Mouse (Mus musculus) hindbrain, embryonic 12.5 days (tissue): ENCODE results near the gene Grasp. TPM values are rescaled to one million over a fixed set of nuclear protein-coding genes. Genes with fewer than 3 reads are reported as not detected.

Source experiments
- ATAC-seq: fragments of 200-750 bp; cut with Nextera tagmentation; 2 replicates; pipeline ENCODE4 v1.8.0; 2017; ENCODE audit warnings: moderate TSS enrichment; ENCODE audit not compliant: low FRiP score
- H3K27ac ChIP-seq: fragments of 300-500 bp; sonication (generic); 2 replicates; pipeline ENCODE4 v1.5.1; 2016; ENCODE audit warnings: mild to moderate bottlenecking
- H3K27me3 ChIP-seq: fragments of 300-500 bp; sonication (generic); 2 replicates; pipeline ENCODE4 v1.6.1; 2016; ENCODE audit warnings: mild to moderate bottlenecking
- H3K36me3 ChIP-seq: fragments of 300-500 bp; sonication (generic); 2 replicates; pipeline ENCODE4 v1.6.1; 2016; ENCODE audit warnings: mild to moderate bottlenecking
- H3K4me1 ChIP-seq: fragments of 300-500 bp; sonication (generic); 2 replicates; pipeline ENCODE4 v1.6.1; 2016
- H3K4me2 ChIP-seq: fragments of 300-500 bp; sonication (generic); replicated peaks from 2 replicates; pipeline ENCODE4 v1.6.1; 2016; ENCODE audit warnings: mild to moderate bottlenecking
- H3K4me3 ChIP-seq: fragments of 300-500 bp; sonication (generic); 2 replicates; pipeline ENCODE4 v1.5.1; 2016; ENCODE audit warnings: mild to moderate bottlenecking
- H3K9ac ChIP-seq: fragments of 300-500 bp; sonication (generic); 2 replicates; pipeline ENCODE4 v1.6.1; 2016; ENCODE audit warnings: mild to moderate bottlenecking, moderate library complexity
- H3K9me3 ChIP-seq: fragments of 300-500 bp; sonication (generic); replicated peaks from 2 replicates; pipeline ENCODE4 v1.6.1; 2016; ENCODE audit warnings: mild to moderate bottlenecking
- WGBS: fragments of 180-500 bp; shearing (Covaris S2); methylation state at CpG from one replicate; pipeline ENCODE4 v1.1.7; 2016; 5-methylcytosine and 5-hydroxymethylcytosine counted together
- polyA plus RNA-seq: library from polyadenylated mRNA; unstranded; fragments of >200 nt; fragmentation: Nextera tagmentation; extraction: Ambion mirVana; gene quantifications from 2 replicates; pipeline ENCODE4 v1.2.1, GENCODE M21; 2016

Gene Grasp
- polyA plus RNA-seq, 1 experiment from 2014 or later = 4.8 TPM

GRCm38 (mm10) chr15:101233183-101233582, 9.2 kb downstream of the Grasp start:
- no peak for ATAC-seq
- H3K4me3 ChIP-seq = no peak overlapping the region
- WGBS = 78% methylated on average over 3 of the region's 3 CpGs
- peaks cover 12% of the 10 kb centered on the region for H3K27me3 ChIP-seq
- peaks cover 29% of the 10 kb centered on the region for H3K36me3 ChIP-seq
- peaks cover 20% of the 10 kb centered on the region for H3K4me1 ChIP-seq
- no peak overlapping the region for H3K27ac ChIP-seq
- no peak overlapping the region for H3K4me2 ChIP-seq
- no peak overlapping the region for H3K9ac ChIP-seq
- H3K9me3 ChIP-seq = no peaks in the 10 kb centered on the region

DNA sequence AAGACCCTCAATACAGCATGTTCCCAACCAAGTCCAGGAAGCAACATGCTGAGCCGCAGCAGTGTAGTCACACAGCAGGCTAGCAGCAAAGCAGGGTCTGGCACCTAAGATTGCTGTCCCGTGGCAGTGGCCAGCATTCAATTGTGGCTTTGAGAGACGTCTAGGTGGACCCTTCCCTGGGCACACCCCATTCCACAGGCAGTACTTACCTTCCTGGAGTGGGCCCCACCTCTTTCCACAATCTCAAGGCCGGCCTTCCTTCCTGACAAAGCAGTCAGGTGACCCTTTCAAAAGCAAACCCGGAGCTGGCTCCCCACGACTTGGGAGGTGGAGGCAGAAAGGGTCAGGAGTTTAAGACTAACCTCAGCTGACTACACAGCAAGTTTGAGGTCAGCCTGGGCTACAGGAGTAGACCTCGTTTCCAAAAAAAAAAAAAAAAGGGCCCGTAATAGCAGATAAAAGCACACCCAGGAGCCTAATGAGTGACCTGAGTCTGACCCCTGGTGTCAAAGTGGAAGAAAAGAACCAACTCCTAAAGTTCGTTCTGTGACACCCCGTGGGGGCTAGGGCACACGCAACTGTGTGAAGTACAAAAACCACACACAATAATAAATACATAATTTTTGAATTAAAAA, 9.8 kb downstream of the Grasp start:
- ATAC-seq = no peak
- no peak overlapping the region for H3K27ac ChIP-seq
- peaks cover 12% of the 10 kb centered on the region for H3K27me3 ChIP-seq
- no peak overlapping the region for H3K9ac ChIP-seq
- no peaks in the 10 kb centered on the region for H3K9me3 ChIP-seq
- no peak overlapping the region for H3K4me3 ChIP-seq
- peaks cover 28% of the 10 kb centered on the region for H3K36me3 ChIP-seq
- no peak overlapping the region for H3K4me2 ChIP-seq
- WGBS = 21% methylated on average over 11 of the region's 11 CpGs
- H3K4me1 ChIP-seq = peaks cover 21% of the 10 kb centered on the region

GRCm38 (mm10) chr15:101234611-101235341, 10.8 kb downstream of the Grasp start:
- H3K4me3 ChIP-seq = no peak overlapping the region
- H3K27ac ChIP-seq = peak overlapping the region; percentile 7; the same call in 1 of the 2 replicates
- 71% methylated on average over 10 of the region's 10 CpGs for WGBS
- peaks cover 26% of the 10 kb centered on the region for H3K4me1 ChIP-seq
- H3K9ac ChIP-seq = no peak overlapping the region
- H3K4me2 ChIP-seq = no peak overlapping the region
- peaks cover 20% of the 10 kb centered on the region; the same call in 1 of the 2 replicates for H3K36me3 ChIP-seq
- H3K9me3 ChIP-seq = no peaks in the 10 kb centered on the region
- H3K27me3 ChIP-seq = peaks cover 12% of the 10 kb centered on the region
- no peak for ATAC-seq

DNA sequence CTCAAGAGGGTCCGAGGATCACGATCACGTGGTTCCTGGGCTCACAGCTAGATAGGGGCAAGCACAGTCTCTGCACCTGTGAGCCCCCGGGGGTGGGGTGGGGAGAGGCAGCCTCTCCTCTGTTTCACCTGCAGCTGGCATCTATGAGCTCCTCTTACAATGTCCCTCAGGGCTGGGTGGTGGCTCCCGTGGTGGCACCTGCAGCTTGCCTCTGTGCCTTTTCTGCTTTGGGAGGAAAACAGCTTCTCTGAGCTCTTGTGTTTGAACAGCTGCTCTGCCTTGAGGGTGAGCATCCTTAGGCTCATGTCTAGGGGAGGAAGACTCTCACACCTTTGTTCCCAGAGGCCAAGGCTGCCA, 11.3 kb downstream of the Grasp start:
- H3K4me3 ChIP-seq = no peak overlapping the region
- H3K36me3 ChIP-seq = peaks cover 15% of the 10 kb centered on the region; the same call in 1 of the 2 replicates
- H3K9ac ChIP-seq = no peak overlapping the region
- 40% methylated on average over 5 of the region's 5 CpGs for WGBS
- no peaks in the 10 kb centered on the region for H3K9me3 ChIP-seq
- peak overlapping the region; percentile 7; the same call in 1 of the 2 replicates for H3K27ac ChIP-seq
- peaks cover 26% of the 10 kb centered on the region for H3K4me1 ChIP-seq
- peaks cover 12% of the 10 kb centered on the region for H3K27me3 ChIP-seq
- H3K4me2 ChIP-seq = no peak overlapping the region
- ATAC-seq = no peak

DNA sequence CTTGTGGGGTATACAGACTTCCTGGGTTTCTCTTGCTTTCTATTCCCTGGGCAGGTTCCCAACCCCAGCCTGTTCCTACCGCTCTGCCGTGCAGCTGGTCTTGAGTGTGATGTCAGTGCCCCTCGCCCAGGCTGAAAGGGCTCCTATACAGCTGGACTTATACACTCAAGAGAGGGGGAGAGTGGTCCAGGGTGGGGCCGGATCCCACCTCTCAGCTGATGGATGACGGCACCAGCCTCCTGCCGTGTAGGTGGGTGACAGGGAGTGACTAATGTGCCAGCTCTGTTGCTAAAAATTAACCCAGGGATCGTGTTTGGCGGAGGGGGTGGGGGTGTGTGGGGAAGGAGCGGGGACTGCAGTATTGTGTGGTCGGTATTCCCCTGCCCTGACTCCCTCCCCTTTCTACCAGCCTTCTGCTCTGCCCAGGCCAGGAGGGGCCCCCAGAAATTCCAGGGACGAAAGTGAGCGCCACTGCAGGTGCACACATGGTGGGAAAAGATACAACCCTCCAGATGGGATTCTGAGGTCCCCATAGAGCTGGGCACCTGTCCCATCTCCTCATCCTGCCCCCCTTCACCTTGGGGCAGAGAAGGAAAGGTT, 11.8 kb downstream of the Grasp start:
- H3K36me3 ChIP-seq = peaks cover 10% of the 10 kb centered on the region; the same call in 1 of the 2 replicates
- H3K9me3 ChIP-seq = no peaks in the 10 kb centered on the region
- no peak overlapping the region; the same call in 1 of the 2 replicates for H3K9ac ChIP-seq
- peaks cover 27% of the 10 kb centered on the region for H3K4me1 ChIP-seq
- peaks cover 12% of the 10 kb centered on the region for H3K27me3 ChIP-seq
- no peak for ATAC-seq
- no peak overlapping the region for H3K4me2 ChIP-seq
- no peak overlapping the region for H3K4me3 ChIP-seq
- WGBS = 32% methylated on average over 12 of the region's 12 CpGs
- 0 out of 2 replicates have a peak overlapping the region, but pooled peaks have one; percentile 7 for H3K27ac ChIP-seq

DNA sequence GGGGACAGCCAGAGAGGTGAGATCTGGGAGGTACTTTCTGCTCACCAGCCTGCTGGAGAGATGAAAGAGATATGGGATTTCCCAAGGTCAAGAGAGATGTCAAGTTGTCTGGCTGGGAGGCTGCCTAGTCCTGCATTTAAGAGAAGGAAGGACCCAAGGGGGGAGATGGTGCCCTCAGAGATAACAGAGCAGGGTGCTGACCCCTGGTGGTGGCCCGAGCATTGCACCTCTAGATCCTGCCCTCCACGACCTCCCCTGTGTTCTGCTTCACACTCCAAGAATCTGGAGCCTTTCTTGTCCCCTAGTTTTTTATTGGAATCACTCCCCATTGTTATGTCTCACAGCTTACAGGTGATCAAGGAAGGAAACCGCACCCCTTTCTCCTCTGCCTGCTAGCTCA, 12.9 kb downstream of the Grasp start:
- H3K4me2 ChIP-seq = no peak overlapping the region
- ATAC-seq = no peak
- 7% methylated on average over 3 of the region's 3 CpGs for WGBS

GRCm38 (mm10) chr15:101238885-101239511, 15.0 kb downstream of the Grasp start:
- peaks cover 7% of the 10 kb centered on the region for H3K27me3 ChIP-seq
- H3K27ac ChIP-seq = no peak overlapping the region
- H3K9me3 ChIP-seq = no peaks in the 10 kb centered on the region
- peak overlapping the region; percentile 59 for H3K9ac ChIP-seq
- peaks cover 25% of the 10 kb centered on the region for H3K4me1 ChIP-seq
- H3K4me2 ChIP-seq = peak overlapping the region; percentile 50
- no peaks in the 10 kb centered on the region for H3K36me3 ChIP-seq
- peak overlapping the region; percentile 28 for H3K4me3 ChIP-seq
- peak; percentile 42; the same call in 1 of the 2 replicates for ATAC-seq
- WGBS = 6% methylated on average over 28 of the region's 28 CpGs

More for the DNA sequence above, 12.9 kb downstream of the Grasp start:
- H3K36me3 ChIP-seq = no peaks in the 10 kb centered on the region
- H3K4me3 ChIP-seq = no peak overlapping the region
- H3K4me1 ChIP-seq = peaks cover 25% of the 10 kb centered on the region
- H3K27me3 ChIP-seq = peaks cover 13% of the 10 kb centered on the region
- H3K27ac ChIP-seq = no peak overlapping the region
- no peak overlapping the region for H3K9ac ChIP-seq
- no peaks in the 10 kb centered on the region for H3K9me3 ChIP-seq

GRCm38 (mm10) chr15:101239821-101240220, 15.8 kb downstream of the Grasp start:
- Histone ChIP-seq H3K36me3 (no peaks in the 10 kb centered on the region), H3K27ac (no peak overlapping the region), H3K9me3 (no peaks in the 10 kb centered on the region), H3K9ac (no peak overlapping the region), H3K4me1 (peaks cover 25% of the 10 kb centered on the region), H3K4me3 (no peak overlapping the region), H3K4me2 (no peak overlapping the region), H3K27me3 (peaks cover 4% of the 10 kb centered on the region)
- no peak for ATAC-seq
- WGBS = 65% methylated on average over 8 of the region's 8 CpGs

DNA sequence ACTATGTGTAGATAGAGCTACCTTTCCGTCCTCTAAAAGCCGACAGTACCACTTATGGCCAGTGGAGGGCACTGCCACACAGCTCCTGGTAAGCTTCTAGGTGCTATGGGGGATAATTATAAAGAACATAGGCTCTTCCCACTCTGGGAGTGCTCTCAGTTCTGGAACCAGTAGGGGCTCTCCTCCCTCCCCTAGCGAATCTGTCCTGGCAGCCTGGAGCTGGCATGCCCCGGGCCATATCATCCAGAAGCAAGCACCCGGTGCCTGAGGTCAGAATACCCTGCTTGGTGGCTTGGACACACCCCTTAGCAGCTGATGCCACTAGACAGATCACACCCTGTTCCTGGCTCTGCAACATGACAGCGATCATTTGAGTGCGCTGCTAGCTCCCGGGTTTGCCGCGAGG, 16.8 kb downstream of the Grasp start:
- peak; percentile 49 for ATAC-seq
- H3K27ac ChIP-seq = no peak overlapping the region
- H3K9me3 ChIP-seq = no peaks in the 10 kb centered on the region
- no peaks in the 10 kb centered on the region for H3K36me3 ChIP-seq
- peaks cover 19% of the 10 kb centered on the region for H3K4me1 ChIP-seq
- H3K9ac ChIP-seq = no peak overlapping the region
- H3K4me2 ChIP-seq = peak overlapping the region; percentile 32
- H3K27me3 ChIP-seq = peaks cover 4% of the 10 kb centered on the region
- 10% methylated on average over 10 of the region's 10 CpGs for WGBS
- no peak overlapping the region for H3K4me3 ChIP-seq

- no peak overlapping the region for H3K4me3 ChIP-seq
- H3K36me3 ChIP-seq = no peaks in the 10 kb centered on the region
- no peaks in the 10 kb centered on the region for H3K9me3 ChIP-seq
- peaks cover 18% of the 10 kb centered on the region for H3K4me1 ChIP-seq
- no peak overlapping the region for H3K9ac ChIP-seq
- H3K27me3 ChIP-seq = peaks cover 4% of the 10 kb centered on the region
- WGBS = 74% methylated on average over 9 of the region's 9 CpGs
- peak overlapping the region; percentile 32 for H3K4me2 ChIP-seq
- no peak for ATAC-seq
- no peak overlapping the region for H3K27ac ChIP-seq
Measured at GRCm38 (mm10) chr15:101241236-101241635, 17.2 kb downstream of the Grasp start.

DNA sequence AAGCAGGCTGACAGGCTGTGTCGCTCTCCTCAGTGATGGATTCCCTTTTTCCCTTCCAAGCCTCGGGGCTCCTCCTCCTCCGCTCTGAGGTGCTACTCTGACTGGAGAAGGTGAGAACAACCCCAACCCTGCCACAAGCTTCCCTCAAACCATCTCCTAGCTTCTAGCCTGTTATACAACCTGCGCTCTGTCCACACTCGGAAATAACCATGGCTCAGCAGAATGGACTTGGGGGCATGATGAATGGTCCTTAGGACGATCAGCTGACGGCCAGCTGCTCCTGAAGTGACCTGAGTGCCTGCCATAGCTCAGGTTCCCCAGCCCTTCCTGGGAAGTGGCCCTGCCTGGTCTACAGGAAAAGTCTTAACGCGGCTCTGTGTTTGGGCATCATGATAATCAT, 17.9 kb downstream of the Grasp start:
- no peak overlapping the region for H3K27ac ChIP-seq
- peaks cover 4% of the 10 kb centered on the region for H3K27me3 ChIP-seq
- H3K9ac ChIP-seq = no peak overlapping the region
- 74% methylated on average over 9 of the region's 9 CpGs for WGBS
- H3K36me3 ChIP-seq = no peaks in the 10 kb centered on the region
- no peak overlapping the region for H3K4me3 ChIP-seq
- ATAC-seq = no peak
- H3K9me3 ChIP-seq = no peaks in the 10 kb centered on the region
- peaks cover 15% of the 10 kb centered on the region for H3K4me1 ChIP-seq
- no peak overlapping the region for H3K4me2 ChIP-seq

- no peak for ATAC-seq
- peaks cover 14% of the 10 kb centered on the region for H3K4me1 ChIP-seq
- H3K9me3 ChIP-seq = no peaks in the 10 kb centered on the region
- H3K27ac ChIP-seq = no peak overlapping the region
- 29% methylated on average over 8 of the region's 8 CpGs for WGBS
- H3K4me2 ChIP-seq = no peak overlapping the region
- H3K4me3 ChIP-seq = no peak overlapping the region
- H3K27me3 ChIP-seq = peaks cover 4% of the 10 kb centered on the region
- H3K9ac ChIP-seq = no peak overlapping the region
- no peaks in the 10 kb centered on the region for H3K36me3 ChIP-seq
Measured at GRCm38 (mm10) chr15:101242645-101243044, 18.7 kb downstream of the Grasp start.
